Mouse (Mus musculus): ENCODE results near the gene Serpina11. TPM values are rescaled to one million over a fixed set of nuclear protein-coding genes. Genes with fewer than 3 reads are reported as not detected.
"Not testable (repeated sequence)": the region's sequence is repeated elsewhere in the genome, so short reads cannot be mapped to it uniquely, and the experiment has no call there.

Gene Serpina11
- polyA plus RNA-seq, 1 experiment from 2014 or later, result not detected

DNA sequence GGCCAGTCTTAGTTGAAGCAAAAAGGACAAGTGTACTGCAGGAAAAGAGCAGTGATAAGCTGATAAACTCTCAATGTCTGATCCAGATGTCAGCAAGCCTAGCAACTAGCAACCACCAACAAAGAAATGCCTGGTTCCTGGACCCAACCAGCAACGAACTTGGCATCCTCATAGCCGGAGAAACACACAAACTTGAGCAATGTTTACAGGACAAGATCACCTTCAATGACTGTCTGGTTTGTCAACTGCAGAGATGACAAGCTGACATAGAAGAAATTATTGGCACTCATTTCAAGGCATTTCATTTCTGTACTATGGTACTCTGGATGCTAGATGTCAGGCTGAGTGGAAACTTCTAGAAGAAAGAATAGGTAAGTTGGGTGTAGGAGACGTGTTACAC, 23.0 kb downstream of the Serpina11 start:
- H3K4me2 ChIP-seq, result no peak overlapping the region
- H3K4me1 ChIP-seq (replicated peaks), result no peaks in the 10 kb centered on the region
- no peak overlapping the region for H3K4me3 ChIP-seq
- H3K27ac ChIP-seq (replicated peaks), result no peak overlapping the region
- no peak for ATAC-seq (ENCODE audit: low FRiP score, low read depth)
- 75% methylated on average over 3 of the region's 3 CpGs for WGBS
- H3K9me3 ChIP-seq, result no peaks in the 10 kb centered on the region
- H3K9ac ChIP-seq, result no peak overlapping the region
- no peaks in the 10 kb centered on the region for H3K36me3 ChIP-seq
- no peaks in the 10 kb centered on the region for H3K27me3 ChIP-seq

- no peak for ATAC-seq (ENCODE audit: low FRiP score, low read depth)
- H3K27me3 ChIP-seq, result no peaks in the 10 kb centered on the region
- no peaks in the 10 kb centered on the region for H3K4me1 ChIP-seq (replicated peaks)
- H3K9me3 ChIP-seq, result no peaks in the 10 kb centered on the region
- H3K27ac ChIP-seq (replicated peaks), result no peak overlapping the region
- H3K4me2 ChIP-seq, result no peak overlapping the region
- no peak overlapping the region for H3K9ac ChIP-seq
- no peaks in the 10 kb centered on the region for H3K36me3 ChIP-seq
- H3K4me3 ChIP-seq, result no peak overlapping the region
- WGBS, result 87% methylated on average over 4 of the region's 4 CpGs
Observed at GRCm38 (mm10) chr12:103963288-103963687, 26.5 kb downstream of the Serpina11 start.

DNA sequence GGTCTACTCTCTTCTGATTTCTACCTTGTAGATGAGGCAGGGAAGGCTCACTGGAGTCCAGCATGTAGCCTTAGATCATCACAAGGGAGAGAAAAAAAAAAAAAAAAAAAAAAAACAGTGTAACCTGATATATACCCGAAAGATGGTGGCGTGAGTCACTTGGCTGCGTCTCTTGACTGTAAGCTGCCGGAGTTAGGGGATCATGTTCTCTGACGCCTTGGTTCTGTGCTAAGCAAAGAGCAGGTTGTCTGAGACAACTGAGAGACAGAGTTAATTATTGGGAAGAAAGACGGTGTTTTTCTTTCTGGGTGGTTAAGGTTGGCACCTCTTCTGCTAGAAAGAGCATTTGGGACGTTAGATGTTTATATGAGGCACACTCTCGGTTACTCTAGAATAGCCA, 26.9 kb downstream of the Serpina11 start:
- Histone ChIP-seq H3K4me1 (replicated peaks) (no peaks in the 10 kb centered on the region), H3K27me3 (no peaks in the 10 kb centered on the region), H3K9me3 (no peaks in the 10 kb centered on the region), H3K9ac (no peak overlapping the region), H3K4me3 (no peak overlapping the region), H3K4me2 (no peak overlapping the region), H3K27ac (replicated peaks) (no peak overlapping the region), H3K36me3 (no peaks in the 10 kb centered on the region)
- ATAC-seq (ENCODE audit: low FRiP score, low read depth), result no peak
- 94% methylated on average over 8 of the region's 8 CpGs for WGBS

DNA sequence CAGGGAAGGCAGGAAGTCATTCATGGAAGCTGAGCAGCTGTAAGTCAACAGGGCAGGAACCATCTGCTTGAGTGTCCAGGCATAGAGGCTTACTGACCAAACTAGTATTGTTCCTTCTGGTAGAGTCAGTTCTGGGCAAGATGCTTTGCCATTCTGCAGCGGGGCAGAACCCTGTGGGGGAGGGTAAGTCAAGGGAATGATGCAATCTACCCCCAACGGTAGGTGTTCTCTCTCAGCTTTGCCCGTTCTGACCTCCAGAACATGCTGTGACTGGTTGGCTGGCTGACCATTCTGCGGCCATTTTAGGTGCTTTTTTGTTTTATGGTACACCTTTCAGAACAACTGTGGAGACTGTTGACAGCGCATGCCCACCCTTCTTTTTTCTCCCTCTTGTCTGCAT, 27.4 kb downstream of the Serpina11 start:
- Histone ChIP-seq H3K4me3 (no peak overlapping the region), H3K9ac (no peak overlapping the region), H3K27ac (replicated peaks) (no peak overlapping the region), H3K27me3 (no peaks in the 10 kb centered on the region), H3K36me3 (no peaks in the 10 kb centered on the region), H3K4me2 (no peak overlapping the region), H3K4me1 (replicated peaks) (no peaks in the 10 kb centered on the region), H3K9me3 (no peaks in the 10 kb centered on the region)
- no peak for ATAC-seq (ENCODE audit: low FRiP score, low read depth)
- WGBS, result 90% methylated on average over 5 of the region's 5 CpGs

- no peak for ATAC-seq (ENCODE audit: low FRiP score, low read depth)
- no peaks in the 10 kb centered on the region for H3K9me3 ChIP-seq
- H3K36me3 ChIP-seq, result no peaks in the 10 kb centered on the region
- no peak overlapping the region for H3K4me2 ChIP-seq
- H3K27ac ChIP-seq (replicated peaks), result no peak overlapping the region
- no peak overlapping the region for H3K9ac ChIP-seq
- H3K27me3 ChIP-seq, result no peaks in the 10 kb centered on the region
- no peaks in the 10 kb centered on the region for H3K4me1 ChIP-seq (replicated peaks)
- no peak overlapping the region for H3K4me3 ChIP-seq
- WGBS, result 93% methylated on average over 1 of the region's 1 CpGs
Observed at GRCm38 (mm10) chr12:103961716-103962115, 28.0 kb downstream of the Serpina11 start.

- ATAC-seq (ENCODE audit: low FRiP score, low read depth), result no peak
- WGBS, result 79% methylated on average over 3 of the region's 3 CpGs
- Histone ChIP-seq H3K9me3 (no peaks in the 10 kb centered on the region), H3K9ac (no peak within 1 kb of the TSS), H3K36me3 (no peaks in the 10 kb centered on the region), H3K27me3 (no peaks in the 10 kb centered on the region), H3K4me3 (no peak within 1 kb of the TSS), H3K4me2 (no peak within 1 kb of the TSS), H3K27ac (replicated peaks) (no peak within 1 kb of the TSS), H3K4me1 (replicated peaks) (no peaks in the 10 kb centered on the region)
Observed at GRCm38 (mm10) chr12:103958798-103959197, 31.0 kb downstream of the Serpina11 start, which contains the start of gene Serpina1e. Serpina1e (minus strand) TSS chr12:103958975.

GRCm38 (mm10) chr12:103956555-103956954, 33.2 kb downstream of the Serpina11 start:
- not testable (repeated sequence) for ATAC-seq (ENCODE audit: low FRiP score, low read depth); H3K27ac ChIP-seq (replicated peaks); H3K27me3 ChIP-seq; H3K9ac ChIP-seq; H3K4me3 ChIP-seq; H3K4me2 ChIP-seq; H3K9me3 ChIP-seq; H3K4me1 ChIP-seq (replicated peaks); H3K36me3 ChIP-seq
- 93% methylated on average over 2 of the region's 2 CpGs for WGBS

DNA sequence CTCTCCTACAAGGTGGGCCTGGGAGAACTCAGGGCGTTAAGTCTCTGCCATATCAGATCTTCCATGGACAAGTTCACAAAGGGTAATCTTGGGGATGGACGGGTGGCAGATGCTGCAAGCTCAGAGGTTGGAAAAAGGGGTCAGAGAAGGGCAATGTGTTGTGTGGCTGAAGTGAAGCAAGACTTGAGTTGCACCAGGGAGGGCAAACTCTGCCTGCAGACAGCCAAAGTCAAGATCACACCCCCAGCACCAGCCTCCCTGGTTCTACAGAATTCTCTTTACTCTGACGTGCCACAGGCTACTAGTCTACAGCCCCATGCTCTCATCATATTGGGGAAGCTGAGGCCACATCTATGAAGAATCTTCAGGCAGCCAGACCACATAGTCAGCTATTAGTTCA, 36.8 kb downstream of the Serpina11 start:
- H3K27ac ChIP-seq (replicated peaks); H3K27me3 ChIP-seq; H3K4me2 ChIP-seq; H3K4me1 ChIP-seq (replicated peaks); H3K4me3 ChIP-seq; H3K36me3 ChIP-seq; ATAC-seq (ENCODE audit: low FRiP score, low read depth); H3K9me3 ChIP-seq; H3K9ac ChIP-seq: not testable (repeated sequence)
- whole genome bisulfite sequencing, result 82% methylated on average over 3 of the region's 3 CpGs

GRCm38 (mm10) chr12:103946243-103946642, 43.5 kb downstream of the Serpina11 start:
- WGBS, result 88% methylated on average over 4 of the region's 4 CpGs
- Histone ChIP-seq H3K4me1 (replicated peaks) (no peaks in the 10 kb centered on the region), H3K4me3 (no peak overlapping the region), H3K27ac (replicated peaks) (no peak overlapping the region), H3K9me3 (no peaks in the 10 kb centered on the region), H3K4me2 (no peak overlapping the region), H3K36me3 (no peaks in the 10 kb centered on the region), H3K9ac (no peak overlapping the region), H3K27me3 (no peaks in the 10 kb centered on the region)
- no peak for ATAC-seq (ENCODE audit: low FRiP score, low read depth)

Other genes with a start within 250 kb of the Serpina11 start
- gene Serpina1d, start 216.4 kb downstream of the Serpina11 start, polyA plus RNA-seq (2015; fragmentation: Nextera tagmentation; extraction: Ambion mirVana), result 0.10 TPM in 1 of 2 replicates, not detected in the other
- gene Serpina1b, start 159.6 kb downstream of the Serpina11 start, polyA plus RNA-seq (2015; fragmentation: Nextera tagmentation; extraction: Ambion mirVana), result 1.5 TPM in 1 of 2 replicates, not detected in the other
- gene Serpina1a, start 126.4 kb downstream of the Serpina11 start, polyA plus RNA-seq (2015; fragmentation: Nextera tagmentation; extraction: Ambion mirVana), result 0.80 TPM in 1 of 2 replicates, not detected in the other
- gene Serpina1c, start 85.1 kb downstream of the Serpina11 start, polyA plus RNA-seq (2015; fragmentation: Nextera tagmentation; extraction: Ambion mirVana), result 0.19 TPM in 1 of 2 replicates, not detected in the other
- gene Serpina1e, start 31.0 kb downstream of the Serpina11 start, polyA plus RNA-seq (2015; fragmentation: Nextera tagmentation; extraction: Ambion mirVana), result 0.19 TPM in 1 of 2 replicates, not detected in the other
- gene Serpina9, start 23.8 kb upstream of the Serpina11 start, polyA plus RNA-seq (2015; fragmentation: Nextera tagmentation; extraction: Ambion mirVana), result 0.18 and 0.32 TPM in 2 replicates
- not detected in 2 replicates for gene Serpina12, start 54.5 kb upstream of the Serpina11 start, polyA plus RNA-seq (2015; fragmentation: Nextera tagmentation; extraction: Ambion mirVana)
- gene Serpina5, start 111.2 kb upstream of the Serpina11 start, polyA plus RNA-seq (2015; fragmentation: Nextera tagmentation; extraction: Ambion mirVana), result not detected in 2 replicates
- not detected in 2 replicates for gene Serpina3a, start 122.8 kb upstream of the Serpina11 start, polyA plus RNA-seq (2015; fragmentation: Nextera tagmentation; extraction: Ambion mirVana)
- gene Serpina3b, start 138.0 kb upstream of the Serpina11 start, polyA plus RNA-seq (2015; fragmentation: Nextera tagmentation; extraction: Ambion mirVana), result not detected in 2 replicates
- gene Serpina3c, start 163.9 kb upstream of the Serpina11 start, polyA plus RNA-seq (2015; fragmentation: Nextera tagmentation; extraction: Ambion mirVana), result not detected in 2 replicates
- gene Serpina3f, start 224.6 kb upstream of the Serpina11 start, polyA plus RNA-seq (2015; fragmentation: Nextera tagmentation; extraction: Ambion mirVana), result 0.10 and 0.12 TPM in 2 replicates
- gene Serpina3g, start 246.3 kb upstream of the Serpina11 start, polyA plus RNA-seq (2015; fragmentation: Nextera tagmentation; extraction: Ambion mirVana), result 0.88 and 2.4 TPM in 2 replicates